Mouse (Mus musculus): ENCODE measurements around the gene Map3k6.
A peak's percentile ranks its signal among the peaks of the same experiment; 100 is the strongest.

Map3k6 gene

DNA sequence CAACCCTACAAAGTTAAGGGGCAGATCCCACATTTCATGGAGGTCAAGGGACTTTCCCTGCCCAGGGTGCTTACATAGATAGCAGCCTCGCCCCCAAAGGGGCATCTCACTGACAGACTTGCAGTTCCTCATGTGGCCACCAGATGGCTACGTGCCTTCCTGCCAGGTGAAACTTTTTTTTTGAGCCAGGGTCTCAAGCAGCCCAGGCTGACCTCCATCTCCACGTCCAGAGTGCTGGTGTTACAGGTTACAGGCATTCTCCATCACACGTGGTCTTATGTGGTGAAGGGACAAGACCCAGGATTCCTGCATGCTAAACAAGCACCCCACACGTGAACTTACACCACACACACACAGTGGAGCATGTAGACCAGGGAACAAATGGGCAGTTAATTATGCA lies 23.0 kb upstream of the Map3k6 start:
- DNase-seq, result peak; percentile 89 to 92

GRCm38 (mm10) chr4:133218745-133219144 lies 21.9 kb upstream of the Map3k6 start:
- DNase-seq, result no peak

DNA sequence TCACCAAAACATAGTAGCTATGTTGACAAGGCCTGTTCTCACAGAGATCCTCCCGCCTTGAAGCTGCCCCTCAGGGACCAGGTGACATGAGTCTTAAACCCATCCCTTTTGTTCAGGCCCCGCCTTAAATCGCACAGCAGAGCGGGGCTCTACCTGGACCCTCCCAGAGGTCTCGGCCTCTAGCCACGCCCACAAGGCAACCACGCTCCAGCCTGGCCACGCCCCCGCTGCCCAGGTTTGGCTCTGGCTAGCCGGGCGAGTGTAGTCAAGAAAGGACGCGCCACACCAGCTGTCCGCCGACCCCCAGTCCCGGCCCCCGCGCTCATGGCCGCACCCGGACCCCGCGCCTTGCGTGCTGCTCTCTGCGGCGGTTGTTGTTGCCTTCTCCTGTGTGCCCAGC lies 20.0 kb upstream of the Map3k6 start:
- DNase-seq, result peak; percentile 61 to 63

- DNase-seq, result no peak
Measured at GRCm38 (mm10) chr4:133221701-133222100, 18.9 kb upstream of the Map3k6 start.

GRCm38 (mm10) chr4:133223875-133224274 lies 16.7 kb upstream of the Map3k6 start:
- DNase-seq, result no peak

DNA sequence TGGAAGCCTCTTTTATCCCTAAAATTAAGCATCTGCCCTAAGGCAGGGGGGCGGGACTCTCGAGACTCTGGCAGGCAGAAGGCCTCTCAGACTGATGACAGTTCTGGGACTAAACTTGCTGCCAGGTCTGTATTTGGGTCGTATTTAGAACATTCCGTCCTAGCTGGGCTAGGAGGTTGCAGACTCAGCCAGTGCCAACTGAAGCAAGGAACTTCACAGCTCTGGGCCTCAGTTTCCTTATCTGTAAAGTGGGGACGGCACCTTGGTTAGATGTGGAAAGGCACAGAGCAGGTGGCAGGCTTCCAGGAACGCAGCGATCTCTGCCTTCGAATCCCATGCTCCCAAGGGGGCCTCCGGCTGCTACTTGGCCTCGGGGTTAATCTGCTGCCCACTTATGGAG lies 14.5 kb upstream of the Map3k6 start:
- peak in 1 of 2 experiments; percentile 52 for DNase-seq

DNA sequence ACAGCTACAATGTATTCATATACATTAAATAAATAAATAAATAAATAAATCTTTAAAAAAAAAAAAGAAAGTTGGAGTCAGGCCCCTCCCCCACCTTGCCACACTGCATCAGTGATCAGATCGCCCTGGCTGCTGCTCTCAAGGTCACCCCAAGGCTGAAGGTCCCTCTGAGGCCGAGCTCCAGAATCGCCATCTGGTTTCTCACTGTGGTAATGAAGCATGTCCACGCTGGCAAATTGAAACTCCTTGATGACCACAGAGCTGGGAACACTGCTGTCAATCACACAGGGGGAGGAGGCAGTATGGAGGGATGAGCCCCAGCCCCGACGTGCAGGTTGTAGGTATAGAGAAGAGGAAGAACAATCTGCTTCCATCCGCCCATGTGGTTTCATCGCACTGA lies 13.0 kb upstream of the Map3k6 start:
- peak; percentile 66 to 70 for DNase-seq

DNA sequence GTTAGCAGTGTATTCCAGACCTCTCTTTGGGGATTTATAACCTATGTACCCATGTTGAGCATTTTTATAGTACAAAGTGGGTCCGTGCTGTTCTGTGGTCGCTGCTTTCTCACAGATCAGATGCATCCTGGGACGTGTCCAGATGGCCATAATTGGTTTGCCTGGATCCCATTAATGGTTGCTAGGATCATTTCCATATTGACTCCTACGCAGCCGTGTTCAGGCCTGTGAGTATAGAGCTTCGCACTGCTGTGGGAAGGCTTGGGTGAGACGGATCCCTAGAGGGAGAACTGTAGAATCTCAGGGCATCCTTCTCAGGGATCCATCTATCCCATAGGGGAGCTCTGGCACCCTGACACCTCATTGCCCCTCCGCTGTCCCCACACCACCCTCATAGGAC lies 11.0 kb upstream of the Map3k6 start:
- DNase-seq, result peak in 1 of 2 experiments; percentile 37

DNA sequence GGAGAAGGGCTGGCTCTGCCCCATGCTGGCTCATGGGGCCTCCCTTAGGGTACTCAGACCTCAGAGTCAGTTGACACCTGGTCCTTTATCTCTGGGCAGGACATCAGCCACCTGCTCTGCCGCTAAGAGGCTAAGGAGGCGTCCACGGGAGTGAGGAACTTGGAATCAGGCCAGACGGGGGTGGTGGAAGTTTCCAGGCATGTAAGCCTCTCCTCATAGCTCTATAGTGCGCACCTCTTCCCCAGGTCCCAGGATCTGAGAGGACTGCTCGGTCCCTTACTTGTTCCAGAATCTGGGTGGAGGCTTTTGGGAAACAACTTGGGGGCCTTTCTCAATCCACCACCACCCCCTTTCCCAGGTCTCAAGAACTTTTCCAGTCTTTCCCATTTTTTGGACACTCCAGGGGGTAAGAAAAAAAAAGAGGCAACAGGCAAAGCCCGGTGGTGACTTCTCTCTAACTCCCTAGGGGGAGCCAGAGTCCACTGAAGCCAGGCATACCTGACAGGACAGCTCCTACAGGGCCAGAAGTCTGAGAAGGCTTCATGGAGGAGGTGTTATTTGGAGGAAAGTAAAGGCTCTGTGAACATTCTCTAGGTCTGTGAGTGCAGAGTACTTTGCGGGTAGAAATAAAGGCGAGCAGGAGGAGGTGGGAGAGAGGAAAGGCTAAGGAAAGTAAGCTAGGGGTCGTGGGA lies 7.2 kb upstream of the Map3k6 start:
- peak; percentile 48 to 51 for DNase-seq

DNA sequence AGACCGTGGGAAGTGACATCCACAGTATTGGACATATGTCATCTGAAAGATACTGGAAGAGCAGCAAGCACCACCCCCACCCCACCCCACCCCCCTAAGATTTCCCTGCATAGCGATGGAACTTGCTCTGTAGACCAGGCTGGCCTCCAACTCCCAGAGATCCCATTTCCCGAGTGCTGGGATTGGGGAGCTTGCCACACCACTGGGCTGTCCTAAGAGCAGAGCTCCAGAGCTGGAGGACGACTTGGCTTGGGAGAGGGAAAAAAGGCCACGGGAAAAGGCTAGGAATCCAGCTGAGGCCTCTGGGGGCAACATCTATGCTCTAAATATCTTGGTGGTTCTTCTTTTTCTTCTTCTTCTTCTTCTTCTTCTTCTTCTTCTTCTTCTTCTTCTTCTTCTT lies 5.8 kb upstream of the Map3k6 start:
- no peak for DNase-seq

DNA sequence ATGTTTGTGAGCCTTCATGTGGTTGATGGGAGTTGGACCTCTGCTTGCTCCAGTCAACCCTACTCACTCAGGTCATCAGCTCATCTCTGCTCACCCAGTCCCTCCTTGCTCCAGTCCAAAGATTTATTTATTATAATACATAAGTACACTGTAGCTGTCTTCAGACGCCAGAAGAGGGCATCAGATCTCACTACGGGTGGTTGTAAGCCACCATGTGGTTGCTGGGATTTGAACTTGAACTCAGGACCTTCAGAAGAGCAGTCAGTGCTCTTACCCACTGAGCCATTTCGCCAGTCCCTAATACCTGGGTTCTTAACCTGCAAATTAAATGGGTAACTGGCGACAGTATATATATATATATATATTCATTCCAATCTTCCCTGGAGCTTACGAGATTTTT lies 5.2 kb upstream of the Map3k6 start:
- no peak for DNase-seq

- DNase-seq, result no peak
Measured at GRCm38 (mm10) chr4:133237911-133238310, 2.7 kb upstream of the Map3k6 start.

DNA sequence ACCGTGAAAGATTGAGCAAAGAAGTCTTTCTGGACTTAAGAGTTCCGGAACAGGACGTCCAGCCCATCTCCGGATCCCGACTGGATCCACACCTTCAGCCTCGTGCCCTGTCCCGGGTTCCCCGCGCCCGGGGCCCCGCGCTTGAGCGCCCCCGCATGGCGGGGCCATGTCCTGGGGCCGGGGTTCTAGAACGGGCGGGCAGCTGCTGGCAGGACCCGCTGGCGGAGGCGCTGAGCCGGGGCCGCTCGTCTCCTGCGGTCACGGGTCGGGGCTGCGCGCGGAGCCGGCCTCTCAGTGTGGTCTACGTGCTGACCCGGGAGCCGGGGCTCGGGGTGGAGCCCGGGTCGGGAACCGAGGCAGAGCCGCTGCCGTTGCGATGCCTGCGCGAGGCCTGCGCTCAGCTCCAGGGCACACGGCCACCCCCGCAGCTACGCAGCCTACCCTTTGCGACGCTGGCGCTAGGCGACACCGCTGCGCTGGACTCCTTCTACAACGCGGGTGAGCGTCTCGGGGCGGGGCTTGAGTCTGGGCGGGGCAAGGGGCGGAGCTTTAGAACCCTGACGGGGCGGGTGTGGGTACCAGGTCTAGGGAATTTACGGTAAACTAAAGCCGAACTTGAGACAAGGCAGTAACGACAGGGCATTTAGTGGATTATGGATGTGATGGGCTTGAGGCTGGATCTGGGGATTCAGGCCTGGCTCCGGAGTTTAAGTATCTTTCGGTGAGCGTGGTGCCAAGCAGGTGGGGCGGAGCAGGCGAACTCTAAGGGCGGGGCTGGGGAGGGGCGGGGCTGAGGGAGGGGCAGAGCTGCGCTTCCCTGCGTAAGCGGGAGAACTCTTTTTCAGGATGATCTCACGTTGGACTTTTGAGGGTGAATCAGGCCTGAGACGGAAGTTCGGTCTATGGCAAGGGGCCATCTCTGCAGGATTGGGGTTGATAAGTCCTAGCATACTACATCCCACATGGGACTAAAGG lies 603 bp downstream of the Map3k6 start:
- DNase-seq, result peak; percentile 93 to 94

DNA sequence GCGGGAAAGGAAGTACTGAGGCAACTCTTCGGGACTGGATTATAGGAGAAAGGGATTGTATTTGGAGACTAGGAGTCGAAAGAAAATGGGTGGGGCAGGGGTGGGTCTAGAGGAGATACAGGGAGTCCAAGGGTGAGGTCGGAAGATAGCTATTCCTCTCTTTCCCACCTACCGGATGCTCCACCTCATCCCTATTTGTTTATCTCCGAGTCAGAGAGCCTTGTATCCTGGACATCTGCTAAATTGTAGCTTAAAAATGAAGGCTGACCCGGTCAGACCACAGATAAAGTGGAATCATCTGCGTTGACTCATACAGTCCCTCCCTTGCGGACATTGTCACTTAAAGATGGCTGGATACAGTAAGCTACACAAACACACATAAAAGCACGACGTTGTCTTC lies 1.3 kb downstream of the Map3k6 start:
- DNase-seq, result no peak

DNA sequence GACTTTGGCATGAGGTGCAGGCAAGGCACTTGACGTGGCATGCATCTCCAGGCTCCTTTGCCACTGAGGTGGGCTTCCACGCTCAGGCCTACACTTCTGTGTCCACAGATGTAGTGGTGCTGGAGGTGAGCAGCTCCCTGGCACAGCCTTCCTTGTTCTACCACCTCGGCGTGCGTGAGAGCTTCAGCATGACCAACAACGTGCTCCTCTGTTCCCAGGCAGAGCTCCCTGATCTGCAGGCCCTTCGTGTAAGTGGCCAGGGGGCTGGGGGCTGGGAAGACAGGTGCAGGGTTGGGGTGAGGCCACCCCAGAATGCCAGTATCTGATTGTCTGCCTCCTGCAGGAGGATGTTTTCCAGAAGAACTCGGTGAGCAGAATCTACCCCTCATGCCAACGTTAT lies 2.1 kb downstream of the Map3k6 start:
- DNase-seq, result no peak

GRCm38 (mm10) chr4:133243538-133243937 lies 2.9 kb downstream of the Map3k6 start:
- no peak for DNase-seq

DNA sequence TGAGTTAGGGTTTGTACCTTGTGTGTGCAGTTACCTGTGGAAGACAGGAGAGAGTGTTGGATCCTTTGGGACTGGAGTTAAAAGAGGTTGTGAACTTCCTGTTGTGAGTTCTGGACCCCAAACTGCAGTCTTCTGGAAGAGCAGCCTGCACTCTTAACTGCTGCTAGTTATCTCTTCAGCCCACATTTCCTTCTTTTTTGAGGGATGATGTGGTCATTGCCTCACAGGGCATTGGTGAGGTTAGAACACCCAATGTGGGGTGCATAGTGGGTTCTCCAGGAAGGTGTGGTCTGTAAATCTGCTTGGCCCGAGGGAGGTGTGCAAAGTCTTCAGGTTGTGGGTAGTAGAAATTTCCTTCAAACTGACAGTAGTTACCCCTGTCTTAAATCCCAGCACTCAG lies 3.7 kb downstream of the Map3k6 start:
- no peak for DNase-seq

DNA sequence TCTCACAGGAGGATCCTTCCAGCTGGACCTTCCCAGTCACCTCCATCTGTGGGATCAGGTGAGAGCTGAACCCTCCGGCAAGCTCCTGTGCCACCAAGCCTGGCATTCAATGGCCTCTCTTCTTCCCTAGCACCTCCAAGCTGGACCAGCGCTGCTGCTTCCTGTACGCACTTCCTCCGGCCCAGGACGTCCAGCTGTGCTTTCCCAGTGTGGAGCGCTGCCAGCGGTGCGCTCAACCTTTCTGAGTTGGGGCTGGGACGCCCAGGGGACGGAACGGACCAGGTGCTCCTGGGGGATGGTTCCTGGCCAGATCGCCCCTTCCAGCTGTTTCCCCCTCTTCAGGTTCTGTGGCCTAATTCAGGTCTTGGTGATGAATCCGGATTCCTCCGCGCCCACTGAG lies 6.5 kb downstream of the Map3k6 start:
- DNase-seq, result no peak

GRCm38 (mm10) chr4:133247806-133248449 lies 7.3 kb downstream of the Map3k6 start:
- no peak for DNase-seq

DNA sequence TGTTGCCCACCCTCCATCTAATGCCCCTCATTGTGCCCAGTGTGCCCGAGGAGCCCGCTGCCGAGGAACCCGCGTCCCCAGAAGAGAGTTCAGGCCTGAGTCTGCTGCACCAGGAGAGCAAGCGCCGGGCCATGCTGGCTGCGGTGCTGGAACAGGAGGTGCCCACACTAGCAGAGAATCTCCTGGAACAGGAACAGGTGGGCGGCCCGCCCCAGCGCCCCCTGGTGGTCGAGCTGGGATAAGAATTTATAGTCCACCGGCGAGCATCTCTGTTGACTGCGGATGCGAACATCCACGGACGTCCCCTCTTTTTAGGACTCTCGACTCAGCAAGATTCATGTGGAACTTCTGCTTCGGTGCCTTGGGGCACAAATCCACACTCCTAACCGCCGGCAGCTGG lies 10.0 kb downstream of the Map3k6 start:
- DNase-seq, result peak; percentile 95 to 97

DNA sequence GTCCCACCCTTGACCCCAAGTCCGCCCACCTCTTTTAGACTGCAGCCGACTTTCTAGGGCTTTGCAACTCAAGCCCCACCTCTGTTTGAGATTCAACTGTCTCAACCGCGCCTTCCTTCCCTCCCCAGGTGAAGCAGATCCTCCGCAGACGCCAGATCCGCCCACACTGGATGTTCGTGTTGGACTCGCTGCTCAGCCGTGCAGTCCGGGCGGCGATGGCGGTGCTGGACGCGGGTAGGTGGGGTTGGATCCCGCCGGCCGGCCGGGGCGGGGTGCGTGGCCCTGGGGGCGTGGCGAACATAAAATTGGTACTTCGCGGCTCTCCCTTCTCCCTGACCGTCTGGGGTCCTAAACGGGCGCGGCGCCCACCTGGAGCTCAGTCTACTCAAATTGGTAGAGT lies 10.6 kb downstream of the Map3k6 start:
- DNase-seq, result peak; percentile 48 to 52

DNA sequence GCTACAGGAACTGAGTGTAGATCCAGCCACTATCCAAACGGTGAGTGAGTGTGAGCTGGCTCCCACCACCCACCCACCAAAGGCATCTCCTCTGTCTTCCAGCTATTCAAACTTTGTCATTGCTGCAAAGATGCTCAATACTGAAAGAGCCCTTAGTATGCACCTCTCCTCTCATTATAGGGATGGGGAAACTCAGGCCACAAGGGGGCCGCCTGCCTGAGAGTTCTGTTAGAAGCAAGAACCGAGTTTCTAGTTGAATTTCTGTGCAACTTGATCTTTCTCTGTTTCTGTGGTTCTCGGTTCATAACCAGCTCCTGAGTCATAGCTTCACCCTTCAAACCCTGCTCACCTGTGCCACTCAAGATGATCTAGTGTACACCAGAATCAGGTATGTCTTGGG lies 11.5 kb downstream of the Map3k6 start:
- DNase-seq, result peak in 1 of 2 experiments; percentile 45

GRCm38 (mm10) chr4:133253412-133253811 lies 12.8 kb downstream of the Map3k6 start:
- DNase-seq, result peak; percentile 43 to 46

- DNase-seq, result no peak
Measured at GRCm38 (mm10) chr4:133255392-133255791, 14.8 kb downstream of the Map3k6 start.
